Mouse (Mus musculus) limb, embryonic 14.5 days (tissue): ENCODE results near the gene Hoxc11. TPM values are rescaled to one million over a fixed set of nuclear protein-coding genes. Genes with fewer than 3 reads are reported as not detected.

Experiments
- ATAC-seq: fragments of 200-750 bp; cut with Nextera tagmentation; 2 replicates; pipeline ENCODE4 v1.8.0; 2017; ENCODE audit warnings: low read depth, moderate number of reproducible peaks, moderate TSS enrichment; ENCODE audit not compliant: low FRiP score
- DNase-seq: peaks from one replicate; pipeline ENCODE4 v3.0.0-alpha.2; 2015; ENCODE audit warnings: low spot score
- H3K27ac ChIP-seq: fragments of 300-500 bp; sonication (generic); replicated peaks from 2 replicates; pipeline ENCODE4 v1.5.1; 2014; ENCODE audit warnings: low read depth, mild to moderate bottlenecking, low read length, moderate library complexity, mixed read lengths
- H3K27me3 ChIP-seq: fragments of 300-500 bp; sonication (generic); 2 replicates; pipeline ENCODE4 v1.6.1; 2014; ENCODE audit warnings: low read length, mixed read lengths; ENCODE audit not compliant: control insufficient read depth, insufficient read depth
- H3K36me3 ChIP-seq: fragments of 300-500 bp; sonication (generic); 2 replicates; pipeline ENCODE4 v1.6.1; 2014; ENCODE audit warnings: mild to moderate bottlenecking, low read length, moderate library complexity, mixed read lengths; ENCODE audit not compliant: control insufficient read depth, insufficient read depth
- H3K4me1 ChIP-seq: fragments of 300-500 bp; sonication (generic); 2 replicates; pipeline ENCODE4 v1.6.1; 2014; ENCODE audit warnings: antibody characterized with exemption, low read length, mixed read lengths; ENCODE audit not compliant: control insufficient read depth, insufficient read depth
- H3K4me2 ChIP-seq: fragments of 300-500 bp; sonication (generic); replicated peaks from 2 replicates; pipeline ENCODE4 v1.6.1; 2014; ENCODE audit warnings: low read depth, mild to moderate bottlenecking, low read length, moderate library complexity; ENCODE audit not compliant: severe bottlenecking
- H3K4me3 ChIP-seq: fragments of 300-500 bp; sonication (generic); replicated peaks from 2 replicates; pipeline ENCODE4 v1.5.1; 2014; ENCODE audit warnings: low read length
- H3K9ac ChIP-seq: fragments of 300-500 bp; sonication (generic); 2 replicates; pipeline ENCODE4 v1.6.1; 2014; ENCODE audit warnings: mild to moderate bottlenecking, low read depth, low read length, moderate library complexity; ENCODE audit not compliant: severe bottlenecking
- H3K9me3 ChIP-seq: fragments of 300-500 bp; sonication (generic); 2 replicates; pipeline ENCODE4 v1.6.1; 2016; ENCODE audit warnings: low read length; ENCODE audit not compliant: control insufficient read depth
- POLR2A ChIP-seq: fragments of 200-500 bp; IDR thresholded peaks from 2 replicates; pipeline ENCODE4 v1.8.0; 2012; ENCODE audit warnings: inconsistent platforms, mild to moderate bottlenecking, moderate library complexity, borderline replicate concordance; ENCODE audit not compliant: insufficient read depth, insufficient read length; ENCODE audit errors: extremely low read depth
- WGBS: fragments of 180-500 bp; shearing (Covaris S2); extraction: QIAGEN DNeasy Blood & Tissue Kit; methylation state at CpG from one replicate; pipeline ENCODE4 v1.1.7; 2014; 5-methylcytosine and 5-hydroxymethylcytosine counted together
- polyA plus RNA-seq, 2 experiments: library from polyadenylated mRNA; depleted of rRNA in 1 of 2; stranded (reverse) in 1 of 2; unstranded in 1 of 2; fragments of >200 nt; fragmentation: Nextera tagmentation in 1 of 2; extraction: Ambion mirVana in 1 of 2; gene quantifications; 2 replicates each; pipeline versions ENCODE4 v1.2.1 to v1.2.3; 2012 to 2014

The Hoxc11 gene
- polyA plus RNA-seq, 2 experiments, result 1.4 to 7.6 TPM

DNA sequence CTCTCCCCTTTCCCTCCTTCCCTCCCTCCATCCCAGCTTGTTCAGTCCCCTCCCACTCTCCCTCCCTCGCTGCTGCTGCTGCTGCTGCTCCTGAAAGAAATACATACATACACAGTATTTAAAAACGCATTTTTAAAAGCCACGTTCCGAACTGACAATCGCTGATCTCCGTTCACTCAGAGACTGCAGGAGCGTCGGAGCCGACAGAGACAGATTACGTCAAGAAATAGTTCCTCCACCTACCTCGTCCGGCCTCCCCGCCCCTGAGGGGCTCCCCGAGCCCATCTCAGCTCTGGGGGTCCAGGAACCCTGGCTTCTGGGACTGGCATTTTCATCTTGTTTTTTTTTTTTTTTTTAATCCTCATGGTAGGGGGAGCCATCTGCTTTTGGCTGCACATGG is 26.7 kb downstream of the Hoxc11 start:
- Histone ChIP-seq H3K4me2 (peak overlapping the region; percentile 62), H3K9me3 (no peaks in the 10 kb centered on the region), H3K27ac (no peak overlapping the region), H3K36me3 (no peaks in the 10 kb centered on the region), H3K9ac (peak overlapping the region; percentile 53; the same call in 1 of the 2 replicates), H3K4me1 (peaks cover 9% of the 10 kb centered on the region), H3K27me3 (peaks cover 95% of the 10 kb centered on the region), H3K4me3 (peak overlapping the region; percentile 42)
- no peak for ATAC-seq
- 1% methylated on average over 14 of the region's 14 CpGs for WGBS
- no peak for TF ChIP-seq POLR2A
- DNase-seq, result no peak

DNA sequence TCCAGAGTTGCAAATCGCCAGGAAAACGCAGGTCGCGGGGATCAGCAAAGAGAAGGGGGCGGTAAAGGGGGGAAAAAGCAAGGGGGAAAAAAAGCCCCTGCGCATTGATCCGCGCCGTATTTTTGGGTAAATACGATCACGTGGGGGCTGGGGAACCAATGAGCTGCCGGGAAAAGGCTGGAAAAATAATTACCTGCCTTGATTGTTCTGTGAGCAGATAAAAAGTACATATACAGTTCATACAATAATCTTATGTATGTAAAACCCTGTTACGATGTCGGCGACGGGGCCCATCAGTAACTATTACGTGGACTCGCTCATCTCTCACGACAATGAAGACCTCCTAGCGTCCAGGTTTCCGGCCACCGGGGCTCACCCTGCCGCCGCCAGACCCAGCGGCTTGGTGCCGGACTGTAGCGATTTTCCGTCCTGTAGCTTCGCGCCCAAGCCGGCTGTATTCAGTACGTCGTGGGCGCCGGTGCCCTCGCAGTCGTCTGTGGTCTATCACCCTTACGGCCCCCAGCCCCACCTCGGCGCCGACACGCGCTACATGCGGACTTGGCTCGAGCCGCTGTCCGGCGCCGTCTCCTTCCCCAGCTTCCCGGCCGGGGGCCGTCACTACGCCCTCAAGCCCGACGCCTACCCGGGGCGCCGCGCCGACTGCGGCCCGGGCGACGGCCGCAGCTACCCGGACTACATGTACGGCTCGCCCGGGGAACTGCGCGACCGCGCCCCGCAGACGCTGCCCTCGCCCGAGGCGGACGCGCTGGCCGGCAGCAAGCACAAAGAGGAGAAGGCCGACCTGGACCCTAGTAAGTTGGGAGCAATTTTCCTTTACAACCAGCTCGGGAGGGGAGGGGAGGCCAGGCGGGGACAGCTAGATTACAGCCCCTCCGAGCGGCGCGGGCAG is 27.4 kb downstream of the Hoxc11 start:
- ATAC-seq, result 0 out of 2 replicates have a peak, but pooled peaks have one; percentile 32
- no peak for TF ChIP-seq POLR2A
- Histone ChIP-seq H3K9ac (peak overlapping the region; percentile 53), H3K4me2 (peak overlapping the region; percentile 62), H3K9me3 (no peaks in the 10 kb centered on the region), H3K36me3 (no peaks in the 10 kb centered on the region), H3K27ac (peak overlapping the region; percentile 50; the same call in 1 of the 2 replicates), H3K4me3 (peak overlapping the region; percentile 42), H3K4me1 (peaks cover 8% of the 10 kb centered on the region), H3K27me3 (peaks cover 97% of the 10 kb centered on the region)
- DNase-seq, result peak; percentile 75
- WGBS, result under 1% methylated on average over 83 of the region's 88 CpGs

DNA sequence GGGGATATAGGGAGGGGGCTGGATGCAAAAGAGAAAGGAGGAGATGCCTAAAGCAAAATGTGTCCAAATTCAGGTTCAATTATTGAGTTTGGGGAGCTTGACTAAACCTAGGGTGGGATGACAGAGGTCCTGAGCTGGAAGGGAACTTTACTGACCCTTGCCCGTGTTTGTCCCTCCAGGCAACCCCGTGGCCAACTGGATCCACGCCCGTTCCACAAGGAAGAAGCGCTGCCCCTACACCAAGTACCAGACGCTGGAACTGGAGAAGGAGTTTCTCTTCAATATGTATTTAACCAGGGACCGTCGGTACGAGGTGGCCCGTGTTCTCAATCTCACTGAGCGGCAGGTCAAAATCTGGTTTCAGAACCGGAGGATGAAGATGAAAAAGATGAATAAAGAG is 29.5 kb downstream of the Hoxc11 start:
- H3K9ac ChIP-seq, result no peak overlapping the region
- WGBS, result 8% methylated on average over 12 of the region's 12 CpGs
- H3K27me3 ChIP-seq, result peaks cover 97% of the 10 kb centered on the region
- H3K4me1 ChIP-seq, result peaks cover 4% of the 10 kb centered on the region
- H3K36me3 ChIP-seq, result no peaks in the 10 kb centered on the region
- no peak for TF ChIP-seq POLR2A
- H3K27ac ChIP-seq, result no peak overlapping the region
- no peak overlapping the region; the same call in 1 of the 2 replicates for H3K4me3 ChIP-seq
- ATAC-seq (no peak), DNase-seq (no peak)
- no peak overlapping the region for H3K4me2 ChIP-seq
- no peaks in the 10 kb centered on the region for H3K9me3 ChIP-seq

DNA sequence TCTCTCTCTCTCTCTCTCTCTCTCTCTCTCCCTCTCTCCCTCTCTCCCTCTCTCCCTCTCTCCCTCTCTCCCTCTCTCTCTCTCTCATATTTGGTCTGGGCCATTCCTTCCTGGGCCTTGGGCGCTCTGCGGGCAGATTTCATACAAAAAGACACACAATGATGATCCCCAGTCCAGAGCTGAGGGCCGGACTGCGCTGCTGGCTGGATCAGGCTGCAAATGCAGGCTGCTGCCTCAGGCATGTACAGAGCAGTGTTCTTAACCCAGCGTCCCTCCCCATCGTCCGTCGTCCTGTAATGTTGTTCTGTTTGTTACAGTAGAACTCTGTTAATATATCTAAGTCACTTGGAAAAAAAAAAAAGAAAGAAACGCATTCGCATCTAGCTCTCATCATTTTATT is 30.3 kb downstream of the Hoxc11 start:
- no peak for DNase-seq
- Histone ChIP-seq H3K27ac (no peak overlapping the region), H3K36me3 (no peaks in the 10 kb centered on the region), H3K4me1 (peaks cover 4% of the 10 kb centered on the region), H3K9me3 (no peaks in the 10 kb centered on the region), H3K9ac (no peak overlapping the region), H3K27me3 (peaks cover 98% of the 10 kb centered on the region), H3K4me2 (no peak overlapping the region), H3K4me3 (no peak overlapping the region)
- ATAC-seq, result no peak
- 14% methylated on average over 10 of the region's 10 CpGs for WGBS
- TF ChIP-seq POLR2A, result no peak

DNA sequence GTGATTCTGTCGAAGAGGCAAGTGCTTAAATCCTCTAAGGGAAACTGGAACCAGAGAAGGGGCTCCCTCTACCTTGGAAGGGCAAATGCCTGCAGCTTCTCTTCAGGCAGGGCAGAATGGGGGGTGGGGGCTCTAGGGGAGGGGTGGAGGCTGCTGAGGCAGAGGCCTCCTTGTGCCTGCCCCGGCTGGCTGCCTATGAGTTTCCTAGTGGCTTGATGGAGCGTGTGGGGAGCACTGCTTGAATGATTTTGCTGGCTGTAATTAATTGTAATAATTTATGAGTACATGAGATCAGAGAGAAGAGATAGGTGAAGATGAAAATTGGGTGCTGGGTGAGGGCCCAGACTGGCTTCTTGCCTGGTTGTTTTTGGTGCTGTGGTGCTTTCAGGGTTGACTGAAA is 30.7 kb downstream of the Hoxc11 start:
- Histone ChIP-seq H3K9ac (no peak overlapping the region), H3K27me3 (peaks cover 98% of the 10 kb centered on the region), H3K4me1 (peaks cover 4% of the 10 kb centered on the region), H3K9me3 (no peaks in the 10 kb centered on the region), H3K4me2 (no peak overlapping the region), H3K36me3 (no peaks in the 10 kb centered on the region), H3K4me3 (no peak overlapping the region), H3K27ac (no peak overlapping the region)
- 16% methylated on average over 3 of the region's 3 CpGs for WGBS
- DNase-seq, result no peak
- no peak for TF ChIP-seq POLR2A
- ATAC-seq, result no peak
